Comparison of ENCODE assay signal across 7 mouse cellular contexts in the genomic region with DNA sequence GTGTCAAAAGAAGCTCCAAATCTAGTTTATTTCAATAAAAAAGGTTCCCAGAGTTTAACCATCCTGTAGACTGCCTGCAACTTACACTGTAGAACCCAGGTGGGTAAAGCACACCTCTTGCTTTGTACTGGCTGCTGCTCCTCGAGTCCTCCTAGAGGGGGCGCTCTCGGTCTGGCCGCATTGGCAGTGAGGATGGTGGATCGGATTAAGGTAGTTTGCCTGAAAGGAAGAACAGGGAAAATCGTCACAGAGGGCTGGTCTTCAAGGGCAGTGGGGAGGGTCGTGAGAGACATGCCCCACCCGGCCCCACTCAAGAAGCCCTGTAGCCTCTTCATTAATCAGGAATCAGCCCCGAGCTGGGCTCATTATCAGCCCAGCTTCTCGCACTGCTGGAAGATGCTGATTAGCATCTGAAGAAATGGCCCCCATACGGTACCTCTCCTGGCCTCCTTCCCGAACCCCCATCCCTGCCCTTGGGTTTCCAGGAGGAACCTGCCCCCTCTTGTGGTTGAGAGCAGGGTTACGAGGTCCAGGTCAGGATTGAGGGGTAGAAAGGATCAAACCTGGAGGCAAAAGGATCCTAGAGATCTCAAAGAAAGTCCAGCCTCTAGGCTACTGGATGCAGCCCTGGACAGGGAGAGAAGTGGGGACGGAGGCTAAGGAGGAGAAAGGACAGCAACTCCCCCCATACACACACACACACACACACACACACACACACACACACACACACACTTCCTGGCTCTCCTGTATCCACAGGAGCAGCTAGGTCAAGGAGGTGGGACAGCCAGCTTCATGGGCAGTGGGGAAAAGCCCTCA. TPM values are rescaled to one million over a fixed set of nuclear protein-coding genes. Genes with fewer than 3 reads are reported as not detected.
DNase-seq lines count a peak whose midpoint lies in the region; ATAC-seq and TF ChIP-seq lines count a peak whose summit lies in the region.

No protein-coding gene starts in this region.

- H3K27me3 ChIP-seq in hindbrain, postnatal 0 days (ENCODE audit: insufficient read depth, low read length): 0 out of 2 replicates have a peak, but pooled peaks cover 4% of the 10 kb centered on the region
- peaks cover 23% of the 10 kb centered on the region for H3K27me3 ChIP-seq in neural tube, embryonic 13.5 days

- no peak overlapping the region for H3K4me3 ChIP-seq in layer of hippocampus, adult 2 months
- H3K4me3 ChIP-seq in hindbrain, postnatal 0 days (ENCODE audit: low read length): no peak overlapping the region
- no peak overlapping the region for H3K4me3 ChIP-seq in neural tube, embryonic 13.5 days

- no peak for ATAC-seq in hindbrain, postnatal 0 days
- ATAC-seq in neural tube, embryonic 13.5 days (ENCODE audit: low read depth): no peak

- no peaks in the 10 kb centered on the region for H3K36me3 ChIP-seq in hindbrain, postnatal 0 days (ENCODE audit: insufficient read depth, low read length)
- H3K36me3 ChIP-seq in neural tube, embryonic 13.5 days: no peaks in the 10 kb centered on the region

- peak; percentile 76 for TF ChIP-seq CTCF in layer of hippocampus, adult 2 months (conservative IDR thresholded peaks at IDR 0.05)
- peak; percentile 61 for TF ChIP-seq CTCF in hindbrain, postnatal 0 days (IDR thresholded peaks at IDR 0.05; ENCODE audit: low read depth)

- H3K9ac ChIP-seq in hindbrain, postnatal 0 days (replicated peaks; ENCODE audit: low read length): no peak overlapping the region
- peak overlapping the region; percentile 17; the same call in 1 of the 2 replicates for H3K9ac ChIP-seq in neural tube, embryonic 13.5 days

- WGBS in hindbrain, postnatal 0 days: 14% methylated on average over 14 of the region's 14 CpGs
- 6% methylated on average over 13 of the region's 14 CpGs for WGBS in neural tube, embryonic 13.5 days

- peaks cover 14% of the 10 kb centered on the region for H3K4me1 ChIP-seq in hindbrain, postnatal 0 days (ENCODE audit: insufficient read depth, low read length)
- peaks cover 75% of the 10 kb centered on the region for H3K4me1 ChIP-seq in neural tube, embryonic 13.5 days (replicated peaks)

- no peak for DNase-seq in layer of hippocampus, adult 2 months (ENCODE audit: low spot score in 2 of 2)
- no peak for DNase-seq in layer of hippocampus, adult 9-10 months (ENCODE audit: low spot score)
- DNase-seq in brain, adult 2 months (ENCODE audit: low read depth, low spot score): peak; percentile 30
- peak; percentile 50 for DNase-seq in hindbrain, postnatal 0 days (ENCODE audit: low spot score)
- DNase-seq in ovary, adult 18-20 months (ENCODE audit: low spot score): no peak
- no peak for DNase-seq in c-Kit-positive CD71-positive TER-119-positive erythroid progenitor cells, embryonic 14.5 days (ENCODE audit: low spot score)

- no peaks in the 10 kb centered on the region for H3K9me3 ChIP-seq in hindbrain, postnatal 0 days (ENCODE audit: low read length)
- no peaks in the 10 kb centered on the region for H3K9me3 ChIP-seq in neural tube, embryonic 13.5 days

- no peak overlapping the region for H3K27ac ChIP-seq in layer of hippocampus, adult 2 months
- H3K27ac ChIP-seq in hindbrain, postnatal 0 days: no peak overlapping the region
- H3K27ac ChIP-seq in neural tube, embryonic 13.5 days (replicated peaks): peak overlapping the region; percentile 84

- no peak overlapping the region for H3K4me2 ChIP-seq in hindbrain, postnatal 0 days (ENCODE audit: low read depth, low read length)
- H3K4me2 ChIP-seq in neural tube, embryonic 13.5 days: peak overlapping the region; percentile 55

RNA-seq across cellular contexts. Expression of gene Asic4, which starts 6.7 kb away (rescaled TPM):
- 1 to 10 TPM; 5.5 to 7.1 TPM for total RNA-seq in layer of hippocampus, adult 2 months (2021)
- total RNA-seq in hindbrain, postnatal 0 days (2014; rRNA removed): 71.4 and 74.1 TPM in 2 replicates
- polyA plus RNA-seq in hindbrain, postnatal 0 days (2015; fragmentation: Nextera tagmentation; extraction: Ambion mirVana): 17.0 and 21.0 TPM in 2 replicates
- 28.7 and 28.8 TPM in 2 replicates for polyA plus RNA-seq in neural tube, embryonic 13.5 days (2015; fragmentation: Nextera tagmentation; extraction: Ambion mirVana)

RNA-seq across cellular contexts. Expression of gene Gmppa, which starts 21.2 kb away (rescaled TPM):
- total RNA-seq in layer of hippocampus, adult 2 months (2021): 10 to 100 TPM; 72.9 to 76.0 TPM
- total RNA-seq in hindbrain, postnatal 0 days (2014; rRNA removed): 88.0 and 96.8 TPM in 2 replicates
- polyA plus RNA-seq in hindbrain, postnatal 0 days (2015; fragmentation: Nextera tagmentation; extraction: Ambion mirVana): 59.9 and 63.1 TPM in 2 replicates
- polyA plus RNA-seq in neural tube, embryonic 13.5 days (2015; fragmentation: Nextera tagmentation; extraction: Ambion mirVana): 74.4 and 75.9 TPM in 2 replicates

RNA-seq across cellular contexts. Expression of gene Chpf, which starts 22.2 kb away (rescaled TPM):
- 10 to 100 TPM; 80.5 to 86.6 TPM for total RNA-seq in layer of hippocampus, adult 2 months (2021)
- total RNA-seq in hindbrain, postnatal 0 days (2014; rRNA removed): 155 and 173 TPM in 2 replicates
- polyA plus RNA-seq in hindbrain, postnatal 0 days (2015; fragmentation: Nextera tagmentation; extraction: Ambion mirVana): 55.3 and 55.8 TPM in 2 replicates
- polyA plus RNA-seq in neural tube, embryonic 13.5 days (2015; fragmentation: Nextera tagmentation; extraction: Ambion mirVana): 39.1 and 41.0 TPM in 2 replicates

RNA-seq across cellular contexts. Expression of gene Tmem198, which starts 22.4 kb away (rescaled TPM):
- total RNA-seq in layer of hippocampus, adult 2 months (2021): 10 to 100 TPM; 64.0 to 65.4 TPM
- total RNA-seq in hindbrain, postnatal 0 days (2014; rRNA removed): 52.7 and 69.3 TPM in 2 replicates
- polyA plus RNA-seq in hindbrain, postnatal 0 days (2015; fragmentation: Nextera tagmentation; extraction: Ambion mirVana): 33.9 and 36.4 TPM in 2 replicates
- 37.2 and 40.9 TPM in 2 replicates for polyA plus RNA-seq in neural tube, embryonic 13.5 days (2015; fragmentation: Nextera tagmentation; extraction: Ambion mirVana)

RNA-seq across cellular contexts. Expression of gene Obsl1, which starts 49.3 kb away (rescaled TPM):
- 10 to 100 TPM; 20.6 to 25.9 TPM for total RNA-seq in layer of hippocampus, adult 2 months (2021)
- 52.4 and 62.4 TPM in 2 replicates for total RNA-seq in hindbrain, postnatal 0 days (2014; rRNA removed)
- polyA plus RNA-seq in hindbrain, postnatal 0 days (2015; fragmentation: Nextera tagmentation; extraction: Ambion mirVana): 22.7 and 23.9 TPM in 2 replicates
- 28.1 and 30.1 TPM in 2 replicates for polyA plus RNA-seq in neural tube, embryonic 13.5 days (2015; fragmentation: Nextera tagmentation; extraction: Ambion mirVana)

Comparison
In these comparisons a context has a peak if more than half of its experiments do, and no peak if none do; other contexts are left out.
1. DNase-seq: peak in brain, adult 2 months (single experiment) and hindbrain, postnatal 0 days (single experiment); none in layer of hippocampus, adult 2 months (0 of 2), layer of hippocampus, adult 9-10 months (single experiment), ovary, adult 18-20 months (single experiment) and c-Kit-positive CD71-positive TER-119-positive erythroid progenitor cells, embryonic 14.5 days (single experiment).